Mouse (Mus musculus) liver, postnatal 0 days (tissue): ENCODE measurements around the gene Arhgef18.

ENCODE experiments used
- CTCF ChIP-seq: sonication (generic); IDR thresholded peaks from 2 replicates; pipeline ENCODE4 v1.5.1; 2016; ENCODE audit warnings: antibody characterized with exemption, low read depth
- EP300 ChIP-seq: IDR thresholded peaks from 2 replicates; pipeline ENCODE4 v1.6.1; 2016; ENCODE audit warnings: antibody characterized with exemption, low read depth, mild to moderate bottlenecking

DNA sequence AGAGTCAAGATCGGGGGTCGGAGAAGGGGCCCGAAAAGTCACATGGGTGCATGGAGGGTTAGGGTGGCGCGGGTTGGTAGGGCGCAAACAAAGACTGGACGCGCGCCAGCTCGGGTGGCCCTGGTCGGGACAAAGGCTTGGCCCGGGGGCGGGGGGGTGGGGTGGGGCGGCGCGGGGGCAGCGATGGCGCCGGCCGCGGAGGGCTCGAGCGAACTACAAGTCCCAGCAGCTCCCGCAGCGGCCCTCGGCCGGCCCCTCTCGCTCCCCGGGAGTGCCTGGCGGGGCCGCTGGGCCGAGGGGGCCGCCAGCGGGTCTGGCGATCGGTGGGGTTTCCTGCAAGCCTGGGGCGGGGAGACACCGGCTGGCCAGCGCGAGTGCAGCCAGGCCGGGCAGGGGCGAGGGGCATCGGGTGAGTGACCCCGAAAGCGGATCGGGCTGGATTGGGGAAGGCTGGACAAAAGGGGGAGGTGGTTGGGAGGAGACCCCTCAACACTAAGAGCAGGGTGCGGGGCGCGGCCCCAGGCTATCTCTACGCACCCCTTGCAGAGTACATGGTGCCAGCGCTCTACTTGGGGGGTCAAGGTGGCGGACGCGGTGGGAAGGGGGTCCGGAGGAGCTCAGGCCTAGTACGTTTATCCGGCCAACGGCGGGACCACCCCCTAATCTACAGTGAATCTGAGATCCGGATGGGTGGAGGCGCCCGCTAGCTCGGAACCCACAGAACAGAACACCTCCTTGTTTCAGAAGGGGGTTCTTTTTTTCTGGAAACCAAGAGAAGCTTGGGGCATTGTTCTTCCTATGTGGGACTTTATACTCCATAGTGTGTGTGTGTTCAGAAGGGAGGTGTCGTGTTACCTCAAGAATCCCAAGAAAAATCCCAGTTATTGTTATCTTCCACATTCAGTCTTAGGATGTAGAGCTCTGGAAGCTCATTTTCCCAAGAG is 100.4 kb downstream of the Arhgef18 start, which contains the start of gene Zfp358:
- TF ChIP-seq CTCF (no peak), EP300 (no peak)
